ENCODE assay signal across 7 mouse cellular contexts in the genomic region with DNA sequence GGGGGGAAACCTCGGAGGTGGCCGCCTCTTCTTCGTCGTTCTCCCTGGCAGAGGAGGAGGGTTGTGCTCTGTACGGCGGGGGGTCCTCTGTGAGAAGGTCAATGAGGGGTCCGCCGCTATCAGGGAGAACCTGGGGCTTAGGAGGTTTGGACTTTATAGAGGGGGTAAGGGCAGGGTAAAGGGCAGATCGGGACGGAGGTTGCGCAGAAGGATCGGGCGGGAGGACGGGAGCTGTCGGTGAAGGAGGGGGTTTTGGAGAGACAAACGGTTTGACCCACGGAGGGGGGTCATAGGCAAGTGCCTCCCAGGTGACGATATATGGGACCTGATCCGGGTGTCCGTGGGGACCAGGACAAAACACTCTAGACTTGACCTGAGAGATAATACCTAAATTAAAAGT. TPM values are rescaled to one million over a fixed set of nuclear protein-coding genes. Genes with fewer than 3 reads are reported as not detected.
DNase-seq lines count a peak whose midpoint lies in the region; ATAC-seq and TF ChIP-seq lines count a peak whose summit lies in the region.
"Not testable (repeated sequence)": the region's sequence is repeated elsewhere in the genome, so short reads cannot be mapped to it uniquely, and the experiment has no call there.

No protein-coding gene starts in this region.

- not testable (repeated sequence) for H3K9ac ChIP-seq in heart, embryonic 11.5 days (ENCODE audit: low read depth, low read length); liver, embryonic 13.5 days; neural tube, embryonic 15.5 days (replicated peaks); stomach, postnatal 0 days (ENCODE audit: low read length)

- not testable (repeated sequence) for H3K27ac ChIP-seq in cerebellum, adult 2 months (ENCODE audit: insufficient read depth, low read length); embryonic fibroblast, embryonic 13.5 days (ENCODE audit: insufficient read depth, low read length); heart, embryonic 11.5 days (ENCODE audit: low read depth, low read length); liver, embryonic 13.5 days; neural tube, embryonic 15.5 days (replicated peaks); stomach, postnatal 0 days (replicated peaks)

- not testable (repeated sequence) for H3K4me1 ChIP-seq in cerebellum, adult 2 months (ENCODE audit: control insufficient read depth, insufficient read depth, low read length); embryonic fibroblast, embryonic 13.5 days (ENCODE audit: control insufficient read depth, insufficient read depth, low read length); heart, embryonic 11.5 days (ENCODE audit: control insufficient read depth, insufficient read depth, low read length); liver, embryonic 13.5 days (replicated peaks); neural tube, embryonic 15.5 days; stomach, postnatal 0 days (replicated peaks; ENCODE audit: control insufficient read depth, insufficient read depth)

- not testable (repeated sequence) for TF ChIP-seq EP300 in stomach, postnatal 0 days (optimal IDR thresholded peaks at IDR 0.05)

- ATAC-seq in heart, embryonic 11.5 days (replicated peaks; ENCODE audit: insufficient number of reproducible peaks, low FRiP score, low TSS enrichment); liver, embryonic 13.5 days (ENCODE audit: low read depth); neural tube, embryonic 15.5 days (ENCODE audit: low FRiP score); stomach, postnatal 0 days (ENCODE audit: low FRiP score, low TSS enrichment): not testable (repeated sequence)

- not testable (repeated sequence) for H3K9me3 ChIP-seq in heart, embryonic 11.5 days (replicated peaks; ENCODE audit: control insufficient read depth, low read length); liver, embryonic 13.5 days (replicated peaks); neural tube, embryonic 15.5 days (replicated peaks); stomach, postnatal 0 days (ENCODE audit: control insufficient read depth, low read length)

- TF ChIP-seq POLR2A in cerebellum, adult 2 months (IDR thresholded peaks at IDR 0.05; ENCODE audit: borderline replicate concordance, insufficient read depth, low read length); embryonic fibroblast, embryonic 13.5 days (IDR thresholded peaks at IDR 0.05; ENCODE audit: low read depth, low read length): not testable (repeated sequence)

- H3K36me3 ChIP-seq in heart, embryonic 11.5 days (ENCODE audit: control insufficient read depth, insufficient read depth, low read length); liver, embryonic 13.5 days; neural tube, embryonic 15.5 days; stomach, postnatal 0 days (ENCODE audit: control insufficient read depth, insufficient read depth, low read length): not testable (repeated sequence)

- H3K4me3 ChIP-seq in cerebellum, adult 2 months (replicated peaks; ENCODE audit: insufficient read depth, low read depth, low read length); heart, embryonic 11.5 days (ENCODE audit: low read depth, low read length); neural tube, embryonic 15.5 days (replicated peaks): not testable (repeated sequence)
- H3K4me3 ChIP-seq in embryonic fibroblast, embryonic 13.5 days (ENCODE audit: insufficient read depth, low read length), result peak overlapping the region; percentile 18; the same call in 1 of the 2 replicates
- H3K4me3 ChIP-seq in liver, embryonic 13.5 days (replicated peaks), result peak overlapping the region; percentile 49
- H3K4me3 ChIP-seq in stomach, postnatal 0 days (ENCODE audit: low read depth, low read length), result peak overlapping the region; percentile 24; the same call in 1 of the 2 replicates

- H3K27me3 ChIP-seq in cerebellum, adult 2 months (ENCODE audit: control insufficient read depth, insufficient read depth, low read length); heart, embryonic 11.5 days (ENCODE audit: control insufficient read depth, insufficient read depth, low read length); liver, embryonic 13.5 days; neural tube, embryonic 15.5 days (replicated peaks); stomach, postnatal 0 days (ENCODE audit: control insufficient read depth, insufficient read depth, low read length): not testable (repeated sequence)

- TF ChIP-seq CTCF in cerebellum, adult 2 months (IDR thresholded peaks at IDR 0.05; ENCODE audit: borderline replicate concordance, insufficient read depth, low read depth, low read length); embryonic fibroblast, embryonic 13.5 days (IDR thresholded peaks at IDR 0.05; ENCODE audit: borderline replicate concordance, insufficient read depth, low read length); stomach, postnatal 0 days (IDR thresholded peaks at IDR 0.05; ENCODE audit: low read depth): not testable (repeated sequence)

- DNase-seq in cerebellum, adult 2 months, result peak; percentile 36 to 53
- DNase-seq in kidney, adult 11 months, result peak; percentile 30
- not testable (repeated sequence) for DNase-seq in liver, embryonic 13.5 days; stomach, postnatal 0 days (ENCODE audit: low spot score)

- 44% methylated on average over 17 of the region's 20 CpGs for WGBS in cerebellum, adult 2 months
- 44% methylated on average over 11 of the region's 20 CpGs for WGBS in heart, embryonic 11.5 days (ENCODE audit: insufficient replicate concordance)
- WGBS in liver, embryonic 13.5 days (ENCODE audit: insufficient replicate concordance), result 37% methylated on average over 15 of the region's 20 CpGs
- WGBS in neural tube, embryonic 15.5 days, result 39% methylated on average over 10 of the region's 20 CpGs
- WGBS in stomach, postnatal 0 days, result 58% methylated on average over 12 of the region's 20 CpGs

- peak overlapping the region; percentile 22; the same call in 1 of the 2 replicates for H3K4me2 ChIP-seq in heart, embryonic 11.5 days
- H3K4me2 ChIP-seq in liver, embryonic 13.5 days, result peak overlapping the region; percentile 43
- H3K4me2 ChIP-seq in neural tube, embryonic 15.5 days, result peak overlapping the region; percentile 38; the same call in 1 of the 2 replicates
- 0 out of 2 replicates have a peak overlapping the region, but pooled peaks have one; percentile 23 for H3K4me2 ChIP-seq in stomach, postnatal 0 days (replicated peaks; ENCODE audit: low read depth)

RNA-seq across cellular contexts. Expression of a gene that starts 30.8 kb away (rescaled TPM):
- polyA plus RNA-seq in cerebellum, adult 2 months (2012; rRNA removed), result 41.5 and 42.8 TPM in 2 replicates
- polyA plus RNA-seq in embryonic fibroblast, embryonic 13.5 days (2011; ENCODE audit: insufficient read length, low read depth, missing spikeins), result 24.2 and 25.5 TPM in 2 replicates
- 24.4 and 24.7 TPM in 2 replicates for polyA plus RNA-seq in heart, embryonic 11.5 days (2014; fragmentation: Nextera tagmentation; extraction: Ambion mirVana)
- 9.2 and 11.4 TPM in 2 replicates for polyA plus RNA-seq in liver, embryonic 13.5 days (2015; fragmentation: Nextera tagmentation; extraction: Ambion mirVana)
- polyA plus RNA-seq in neural tube, embryonic 15.5 days (2015; fragmentation: Nextera tagmentation; extraction: Ambion mirVana), result 26.0 and 27.6 TPM in 2 replicates
- 14.4 and 16.6 TPM in 2 replicates for polyA plus RNA-seq in stomach, postnatal 0 days (2015; fragmentation: Nextera tagmentation; extraction: Ambion mirVana)
